Mouse (Mus musculus) CD4-positive, CD25-positive, alpha-beta regulatory T cell, adult 4 months (primary cell): ENCODE results near the gene Sowaha. TPM values are rescaled to one million over a fixed set of nuclear protein-coding genes. Genes with fewer than 3 reads are reported as not detected.

Source experiments
- ATAC-seq: one replicate; pipeline ENCODE4 v1.8.0; 2017
- polyA plus RNA-seq, 2 experiments: library from polyadenylated mRNA; unstranded; fragments of 100-300 nt; shearing (Covaris generic); gene quantifications; one replicate each; pipeline ENCODE4 v1.2.1; 2017

Sowaha gene
- polyA plus RNA-seq, 2 experiments from 2014 or later: not detected

DNA sequence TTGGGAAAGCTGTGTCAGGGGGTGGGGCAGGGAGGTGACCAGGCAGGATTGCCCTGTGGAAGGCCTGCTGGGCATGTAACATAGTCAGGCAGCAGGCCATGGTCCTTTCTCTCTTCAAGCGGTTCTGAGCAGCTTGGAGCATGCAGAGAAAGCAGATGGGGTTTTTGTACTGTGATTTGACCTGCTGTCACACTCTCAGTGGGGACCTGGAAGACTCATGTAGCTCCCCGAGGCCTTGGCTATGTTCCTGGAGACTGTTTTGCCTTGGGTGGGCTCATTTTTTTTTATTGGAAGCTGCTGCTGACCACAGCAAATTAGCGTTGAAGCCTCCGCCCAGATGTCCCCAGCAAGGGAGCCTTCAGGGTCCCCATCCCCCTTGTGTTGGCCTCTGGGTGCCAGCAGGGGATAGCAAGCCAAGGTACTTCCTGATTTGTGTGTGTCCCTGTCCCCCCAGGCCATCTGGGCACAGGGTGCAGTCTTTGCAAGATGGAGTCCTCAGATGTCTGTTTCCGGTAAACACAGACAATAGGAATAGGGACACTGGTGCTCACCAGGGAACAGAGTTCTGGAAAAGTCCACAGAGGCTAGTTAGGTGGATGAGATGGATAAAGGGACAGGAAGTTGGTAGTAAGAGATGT is 25.1 kb upstream of the Sowaha start:
- ATAC-seq: no peak

- no peak for ATAC-seq
Measured at GRCm38 (mm10) chr11:53504376-53504775, 24.3 kb upstream of the Sowaha start.

DNA sequence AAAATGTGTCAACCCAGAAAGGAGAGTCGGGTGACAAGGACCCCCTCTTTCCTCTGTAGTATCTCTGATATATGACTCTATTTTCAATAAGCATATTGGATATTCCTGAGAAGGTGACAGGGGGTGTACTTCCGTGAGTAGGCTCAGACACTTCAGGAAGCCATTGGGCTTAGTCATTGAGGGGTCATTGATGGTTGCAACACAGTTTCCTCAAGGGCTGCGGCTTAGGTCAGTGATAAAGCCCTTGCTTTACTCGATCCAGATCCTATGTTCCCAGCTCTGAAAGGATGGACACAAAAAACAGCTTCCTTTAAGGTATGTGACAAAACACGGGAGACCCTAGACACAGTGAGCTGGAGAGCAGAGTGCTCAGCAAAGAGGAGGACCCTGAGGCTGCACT is 23.7 kb upstream of the Sowaha start:
- no peak for ATAC-seq

GRCm38 (mm10) chr11:53502039-53502765 is 22.1 kb upstream of the Sowaha start:
- ATAC-seq: no peak

DNA sequence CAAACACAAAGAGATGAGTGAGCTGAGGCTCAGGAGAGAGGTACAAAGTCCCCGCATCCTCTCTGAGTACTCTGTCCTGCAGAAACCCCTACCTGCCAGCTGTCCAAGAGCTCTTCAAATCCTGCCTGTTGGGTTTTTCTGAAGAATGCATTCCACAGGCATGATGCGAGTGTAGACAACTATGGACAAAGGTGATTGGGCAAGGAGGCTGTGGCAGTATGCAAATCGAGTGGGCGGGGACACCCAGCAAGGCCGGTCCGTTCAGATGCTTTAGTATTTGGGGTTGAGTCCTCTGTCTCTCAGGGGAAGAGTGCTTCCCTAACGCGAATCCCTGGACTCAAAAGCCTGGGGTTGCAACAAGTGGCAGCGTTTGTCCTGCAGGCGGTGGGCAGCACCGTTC is 20.5 kb upstream of the Sowaha start:
- no peak for ATAC-seq

DNA sequence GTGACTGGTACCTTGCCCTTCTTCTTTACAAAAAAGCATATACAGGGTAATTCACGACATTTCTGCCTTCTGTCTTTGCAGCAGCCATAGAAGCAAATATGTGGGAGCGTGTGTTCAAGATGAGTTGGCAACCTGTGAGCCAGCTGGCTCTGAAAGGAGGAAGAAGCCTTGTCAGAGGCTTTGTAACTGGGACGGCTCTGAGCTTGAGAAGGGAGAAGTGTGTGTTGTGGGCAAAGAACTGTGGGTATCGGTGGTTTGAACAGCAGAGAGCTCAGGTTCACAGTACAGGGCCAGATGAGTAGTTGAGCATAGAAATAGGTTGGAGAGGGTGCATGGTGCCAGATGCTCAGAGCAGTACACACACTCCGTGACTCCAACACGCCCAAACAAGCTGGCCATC is 16.9 kb upstream of the Sowaha start:
- ATAC-seq: no peak

GRCm38 (mm10) chr11:53495417-53495816 is 15.3 kb upstream of the Sowaha start:
- ATAC-seq: no peak

- ATAC-seq: no peak
Measured at GRCm38 (mm10) chr11:53493243-53493955, 13.3 kb upstream of the Sowaha start.

DNA sequence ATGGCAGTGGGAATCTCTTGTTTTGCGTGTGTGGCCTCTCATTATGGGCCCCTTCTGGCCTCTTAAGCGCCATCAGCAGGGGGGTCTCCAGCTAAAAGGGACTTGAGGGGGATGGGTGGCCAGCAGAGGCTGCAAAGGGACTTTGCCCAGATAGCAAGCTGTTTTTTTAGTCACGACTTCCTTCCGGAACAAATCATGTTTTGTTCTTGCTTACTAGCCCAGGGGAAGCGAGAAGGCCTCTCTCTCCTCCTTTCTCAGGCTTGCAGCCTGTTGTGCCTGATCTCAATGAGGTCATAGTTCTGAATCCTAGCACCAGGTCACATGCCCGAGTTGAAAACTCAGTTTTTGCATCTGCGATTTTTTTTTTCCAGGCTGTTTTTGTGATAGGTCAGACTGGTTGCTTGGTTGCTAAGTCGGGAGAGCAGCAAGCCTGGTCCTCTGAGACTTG is 11.9 kb upstream of the Sowaha start:
- ATAC-seq: no peak

GRCm38 (mm10) chr11:53489421-53489820 is 9.3 kb upstream of the Sowaha start:
- ATAC-seq: no peak

- no peak for ATAC-seq
Measured at GRCm38 (mm10) chr11:53489007-53489406, 8.9 kb upstream of the Sowaha start.

- no peak for ATAC-seq
Measured at GRCm38 (mm10) chr11:53486822-53487594, 6.9 kb upstream of the Sowaha start.

- no peak for ATAC-seq
Measured at GRCm38 (mm10) chr11:53486351-53486750, 6.3 kb upstream of the Sowaha start.

- no peak for ATAC-seq
Measured at GRCm38 (mm10) chr11:53485719-53486118, 5.6 kb upstream of the Sowaha start.

GRCm38 (mm10) chr11:53483159-53483891 is 3.3 kb upstream of the Sowaha start:
- ATAC-seq: no peak

DNA sequence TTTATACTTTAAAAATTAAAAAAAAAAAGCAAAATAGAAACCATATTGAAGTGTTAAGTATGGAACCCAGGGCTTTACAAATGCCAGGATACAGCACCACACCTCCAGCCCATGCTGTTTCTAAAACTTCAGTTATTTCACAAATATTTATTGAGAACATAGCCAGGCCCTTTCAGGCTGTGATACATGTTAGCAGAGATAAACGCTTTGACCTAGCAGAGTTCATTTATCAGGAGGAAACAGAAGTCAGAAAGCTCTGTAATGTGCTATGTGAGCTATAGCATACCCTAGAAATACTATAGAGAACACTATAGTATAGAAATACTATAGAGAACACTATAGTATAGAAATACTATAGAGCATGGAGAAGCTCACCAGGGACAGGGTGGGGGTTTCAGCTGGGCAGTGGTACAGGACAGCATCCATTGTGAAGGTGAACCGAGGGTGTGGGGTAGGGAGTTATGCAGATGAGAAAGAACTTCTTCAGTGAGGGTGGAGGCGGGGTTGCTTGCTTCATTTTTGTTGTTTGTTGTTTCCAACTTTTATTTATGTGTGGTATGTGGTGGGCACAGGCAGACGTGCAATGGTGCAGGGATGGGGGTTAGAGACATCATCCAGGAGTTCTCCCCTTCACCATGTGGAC is 1.1 kb upstream of the Sowaha start:
- ATAC-seq: no peak

- no peak for ATAC-seq
Measured at GRCm38 (mm10) chr11:53479171-53479782, 797 bp downstream of the Sowaha start.

DNA sequence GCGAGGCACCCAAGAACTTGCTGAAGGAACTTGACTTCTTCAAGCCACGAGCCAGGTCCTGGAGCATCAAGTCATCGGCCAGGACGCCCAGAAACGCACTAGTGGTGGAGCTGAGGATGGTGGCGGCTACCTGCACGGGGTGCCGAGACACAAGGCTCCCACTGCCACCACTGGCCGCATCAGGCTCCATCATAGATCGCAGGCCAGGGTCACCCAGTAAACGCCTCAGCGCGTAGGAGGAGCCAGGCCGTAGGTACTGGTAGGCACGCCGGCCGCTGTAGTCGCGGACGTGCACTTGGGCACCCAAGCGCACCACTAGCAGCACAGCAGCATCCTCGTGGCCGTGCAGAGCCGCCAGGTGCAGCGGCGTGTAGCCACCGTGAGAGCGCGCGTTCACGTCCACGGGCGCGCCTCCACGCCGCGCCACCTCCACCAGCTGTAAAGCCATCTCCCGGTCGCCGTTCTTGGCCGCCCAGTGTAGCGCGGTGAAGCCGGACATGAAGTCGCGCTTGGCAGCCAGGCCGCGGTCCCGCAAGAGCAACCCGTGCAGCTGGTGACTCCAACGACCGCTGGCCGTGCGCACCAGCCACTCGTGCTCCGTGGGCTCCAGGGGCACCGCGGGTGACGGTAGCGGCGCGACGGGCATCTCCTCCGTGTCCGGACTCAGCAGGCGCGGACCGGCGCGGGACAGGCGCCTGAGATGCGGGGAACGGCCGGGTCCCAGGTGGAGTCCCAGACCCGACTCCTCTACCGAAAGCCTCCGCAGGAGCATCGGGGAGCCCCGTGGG is 1.5 kb downstream of the Sowaha start:
- ATAC-seq: no peak

GRCm38 (mm10) chr11:53477833-53478232 is 2.2 kb downstream of the Sowaha start:
- no peak for ATAC-seq

DNA sequence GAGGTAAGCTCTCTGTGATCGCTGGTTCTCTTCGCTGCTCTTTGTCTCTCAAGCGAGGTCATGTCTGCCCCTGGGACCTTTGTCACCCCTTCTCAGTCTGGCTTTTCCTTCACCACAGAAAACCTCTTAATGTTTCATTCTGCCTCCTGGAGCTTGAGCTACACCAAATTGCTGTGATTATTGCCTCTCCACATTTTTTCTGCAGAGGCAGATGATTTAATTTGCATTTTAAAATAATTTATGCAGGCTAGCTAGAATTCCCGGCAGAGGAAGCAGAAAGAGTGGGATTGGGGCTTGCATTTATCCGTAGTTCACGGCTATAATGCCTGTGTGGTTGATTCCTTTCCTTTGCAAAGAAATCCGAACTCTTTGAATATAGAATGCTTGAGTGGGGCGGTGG is 4.5 kb downstream of the Sowaha start:
- ATAC-seq: no peak
